Mouse (Mus musculus): ENCODE measurements at regions not wholly inside any gene's neighbourhood (a gene's known extent, or its start where the extent isn't known, plus 50 kb on each side); places are given as distances from the start of the nearest gene placed in this dataset.

DNA sequence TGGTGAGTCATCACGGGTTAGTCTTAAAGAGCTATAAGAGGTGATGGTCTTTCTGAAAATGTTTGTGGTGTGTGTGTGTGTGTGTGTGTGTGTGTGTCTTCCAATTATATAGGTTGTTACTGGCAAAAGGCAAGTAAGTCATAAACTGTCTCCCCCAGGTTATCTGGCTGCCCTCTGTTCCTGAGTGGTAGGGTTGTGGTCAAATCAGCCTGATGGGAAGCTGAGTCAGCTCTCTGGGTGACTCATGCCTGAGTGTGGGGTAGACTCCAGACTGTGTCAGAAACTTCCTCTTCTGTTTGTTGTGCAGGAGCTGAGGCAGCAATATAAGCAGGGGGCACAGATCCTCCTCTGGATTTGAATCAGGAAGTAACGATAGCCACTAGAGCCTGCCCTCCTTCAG, 656.8 kb upstream of the Tgif2lx2 start:
- peak; percentile 100 for ATAC-seq (replicated peaks; ENCODE audit: low read depth, poor library complexity, severe bottlenecking)
